Mouse (Mus musculus) spleen, adult 2 months (tissue): ENCODE data around the gene Smim22.

Experiments used
- CTCF ChIP-seq: fragments of 200-500 bp; IDR thresholded peaks from 2 replicates; pipeline ENCODE4 v1.5.1; 2011; ENCODE audit warnings: mild to moderate bottlenecking, inconsistent platforms; ENCODE audit not compliant: insufficient read depth, insufficient read length, insufficient replicate concordance; ENCODE audit errors: extremely low read depth
- POLR2A ChIP-seq: fragments of 200-500 bp; IDR thresholded peaks from 2 replicates; pipeline ENCODE4 v1.6.1; 2011; ENCODE audit warnings: low read depth, low read length, inconsistent platforms

- TF ChIP-seq CTCF (no peak), POLR2A (no peak)
Measured at GRCm38 (mm10) chr16:5049182-5049773, 42.2 kb downstream of the Smim22 start.
